Comparison of ENCODE assay signal across 17 mouse cellular contexts in the genomic region with DNA sequence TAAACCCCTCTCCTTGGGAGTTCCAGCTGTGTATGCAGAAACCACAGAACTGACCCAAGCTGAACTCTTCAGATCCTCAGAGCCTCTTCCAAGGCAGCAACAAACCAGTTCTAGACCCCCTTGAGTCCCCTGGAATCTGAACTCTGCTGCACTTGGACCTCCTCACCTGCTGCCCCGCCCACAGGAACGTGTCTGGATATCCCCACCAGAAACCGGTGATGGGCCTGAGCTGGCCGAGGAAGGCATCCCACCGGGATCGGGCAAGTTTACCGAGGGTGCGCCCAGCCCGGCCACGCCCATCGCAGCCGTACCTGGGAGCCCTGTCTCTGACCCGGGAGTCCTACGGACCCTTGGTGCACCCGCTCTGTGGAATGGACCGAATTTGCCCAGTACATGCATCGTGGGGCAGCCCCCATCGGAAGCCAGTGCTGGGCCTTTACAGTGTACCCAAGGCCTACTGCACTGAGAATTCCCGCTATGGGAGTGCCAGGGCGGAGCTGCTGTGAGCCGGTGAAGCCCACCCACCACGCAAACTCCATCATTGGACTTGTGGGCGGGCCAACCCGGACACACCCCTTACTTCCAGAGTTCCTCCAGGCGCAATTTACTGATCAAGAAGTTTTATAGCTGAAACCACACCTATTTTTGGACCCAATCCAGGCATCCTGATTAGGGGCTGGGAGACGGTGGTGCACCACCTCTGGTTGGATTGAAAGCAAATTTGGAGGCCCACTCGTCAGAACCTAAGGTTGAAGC. TPM values are rescaled to one million over a fixed set of nuclear protein-coding genes. Genes with fewer than 3 reads are reported as not detected.
DNase-seq lines count a peak whose midpoint lies in the region; ATAC-seq and TF ChIP-seq lines count a peak whose summit lies in the region.
"Had no signal": no experiment of that assay in that cellular context is flagged by ENCODE, and none has a peak within 500 bp of the region (broad histone marks: within the 10 kb centered on the region; RNA-seq: fewer than 3 reads in every experiment).

No protein-coding gene starts in this region.

- ATAC-seq in kidney, embryonic 15.5 days (replicated peaks; ENCODE audit: low FRiP score), result no peak

- no peak for DNase-seq in kidney, postnatal 36 days
- DNase-seq in ZHBTc4 (ENCODE audit: low read depth, low spot score), result peak; percentile 89
- DNase-seq in limb, embryonic 10.5 days (ENCODE audit: low spot score), result peak; percentile 61
- peak; percentile 27 to 56 for DNase-seq in lung, postnatal 4 days
- no peak for DNase-seq in gastrocnemius, adult 2 months
- DNase-seq in cerebellum, adult 2 months, result no peak
- DNase-seq: adrenal gland, postnatal 36 days; cerebellum, adult 11 months; heart, postnatal 4 days; kidney, adult 9 months; layer of hippocampus, postnatal 36 days; midbrain, embryonic 14.5 days; right cerebral cortex, adult 18-20 months; thymus, postnatal 36 days had no signal

- peaks cover 32% of the 10 kb centered on the region for H3K4me1 ChIP-seq in kidney, embryonic 15.5 days
- H3K4me1 ChIP-seq in limb, embryonic 10.5 days, result peaks cover 30% of the 10 kb centered on the region
- H3K4me1 ChIP-seq in cerebellum, adult 2 months (ENCODE audit: control insufficient read depth, insufficient read depth, low read length), result no peaks in the 10 kb centered on the region

- intact Hi-C loops in gastrocnemius, adult 2 months (cut with DNase I), result no loop called here

- H3K9ac ChIP-seq in kidney, embryonic 15.5 days, result no peak overlapping the region

- H3K9me3 ChIP-seq in kidney, embryonic 15.5 days (replicated peaks), result no peaks in the 10 kb centered on the region
- no peaks in the 10 kb centered on the region for H3K9me3 ChIP-seq in limb, embryonic 10.5 days (replicated peaks)

- no peak for TF ChIP-seq POLR2A in cerebellum, adult 2 months (IDR thresholded peaks at IDR 0.05; ENCODE audit: borderline replicate concordance, insufficient read depth, low read length)

- peak overlapping the region; percentile 36 for H3K4me2 ChIP-seq in kidney, embryonic 15.5 days

- H3K27ac ChIP-seq in kidney, embryonic 15.5 days, result no peak overlapping the region
- 0 out of 2 replicates have a peak overlapping the region, but pooled peaks have one; percentile 10 for H3K27ac ChIP-seq in limb, embryonic 10.5 days
- H3K27ac ChIP-seq in gastrocnemius, adult 2 months, result no peak overlapping the region
- H3K27ac ChIP-seq in cerebellum, adult 2 months (ENCODE audit: insufficient read depth, low read length), result no peak overlapping the region

- H3K4me3 ChIP-seq in kidney, embryonic 15.5 days (replicated peaks), result no peak overlapping the region
- H3K4me3 ChIP-seq in limb, embryonic 10.5 days, result peak overlapping the region; percentile 20; the same call in 1 of the 2 replicates
- H3K4me3 ChIP-seq in gastrocnemius, adult 2 months, result no peak overlapping the region
- no peak overlapping the region for H3K4me3 ChIP-seq in cerebellum, adult 2 months (replicated peaks; ENCODE audit: insufficient read depth, low read depth, low read length)

- H3K27me3 ChIP-seq in kidney, embryonic 15.5 days, result peaks cover 62% of the 10 kb centered on the region
- H3K27me3 ChIP-seq in limb, embryonic 10.5 days (ENCODE audit: low read depth, poor library complexity, severe bottlenecking), result peaks cover 72% of the 10 kb centered on the region
- no peaks in the 10 kb centered on the region; the same call in 1 of the 2 replicates for H3K27me3 ChIP-seq in cerebellum, adult 2 months (ENCODE audit: control insufficient read depth, insufficient read depth, low read length)

- peaks cover 45% of the 10 kb centered on the region for H3K36me3 ChIP-seq in kidney, embryonic 15.5 days
- H3K36me3 ChIP-seq in limb, embryonic 10.5 days, result peaks cover 47% of the 10 kb centered on the region

- 13% methylated on average over 27 of the region's 27 CpGs for WGBS in kidney, embryonic 15.5 days
- WGBS in limb, embryonic 10.5 days, result 9% methylated on average over 27 of the region's 27 CpGs
- WGBS in cerebellum, adult 2 months, result 18% methylated on average over 27 of the region's 27 CpGs

- no peak for TF ChIP-seq CTCF in gastrocnemius, adult 2 months (IDR thresholded peaks at IDR 0.05)
- no peak for TF ChIP-seq CTCF in cerebellum, adult 2 months (IDR thresholded peaks at IDR 0.05; ENCODE audit: borderline replicate concordance, insufficient read depth, low read depth, low read length)

RNA-seq across cellular contexts. Expression of a gene that starts 0.6 kb away (rescaled TPM):
- not detected in 2 replicates for polyA plus RNA-seq in kidney, embryonic 15.5 days (2015; fragmentation: Nextera tagmentation; extraction: Ambion mirVana)
- not detected in 2 replicates for polyA plus RNA-seq in limb, embryonic 10.5 days (2016; fragmentation: Nextera tagmentation; extraction: Ambion mirVana)
- under 1 TPM; 0.51 to 0.73 TPM for total RNA-seq in gastrocnemius, adult 2 months (2021)
- 0.59 and 1.1 TPM in 2 replicates for polyA plus RNA-seq in cerebellum, adult 2 months (2012; rRNA removed)
- total RNA-seq: adrenal gland, postnatal 36 days; heart, postnatal 4 days; layer of hippocampus, postnatal 36 days had no signal
- polyA plus RNA-seq: liver, embryonic 16.5 days; neural tube, embryonic 14.5 days had no signal

RNA-seq across cellular contexts. Expression of a gene that starts 6.5 kb away (rescaled TPM):
- polyA plus RNA-seq in kidney, embryonic 15.5 days (2015; fragmentation: Nextera tagmentation; extraction: Ambion mirVana), result 1.1 and 1.4 TPM in 2 replicates
- polyA plus RNA-seq in limb, embryonic 10.5 days (2016; fragmentation: Nextera tagmentation; extraction: Ambion mirVana), result 2.1 and 2.2 TPM in 2 replicates
- total RNA-seq in gastrocnemius, adult 2 months (2021), result 1 to 10 TPM; 3.6 to 4.9 TPM
- polyA plus RNA-seq in cerebellum, adult 2 months (2012; rRNA removed), result 0.07 and 0.29 TPM in 2 replicates
- total RNA-seq: adrenal gland, postnatal 36 days had no signal
- polyA plus RNA-seq: midbrain, embryonic 14.5 days; neural tube, embryonic 14.5 days had no signal

RNA-seq across cellular contexts. Expression of a gene that starts 14.6 kb away (rescaled TPM):
- polyA plus RNA-seq in kidney, embryonic 15.5 days (2015; fragmentation: Nextera tagmentation; extraction: Ambion mirVana), result not detected in 2 replicates
- polyA plus RNA-seq in limb, embryonic 10.5 days (2016; fragmentation: Nextera tagmentation; extraction: Ambion mirVana), result 0.06 TPM in 1 of 2 replicates, not detected in the other
- total RNA-seq in gastrocnemius, adult 2 months (2021), result 10 to 100 TPM; 68.4 to 95.8 TPM
- not detected in 2 replicates for polyA plus RNA-seq in cerebellum, adult 2 months (2012; rRNA removed)
- total RNA-seq: adrenal gland, postnatal 36 days; layer of hippocampus, postnatal 36 days had no signal
- polyA plus RNA-seq: liver, embryonic 16.5 days; midbrain, embryonic 14.5 days; neural tube, embryonic 14.5 days had no signal

RNA-seq across cellular contexts. Expression of a gene that starts 14.6 kb away (rescaled TPM):
- 37.6 and 40.8 TPM in 2 replicates for polyA plus RNA-seq in kidney, embryonic 15.5 days (2015; fragmentation: Nextera tagmentation; extraction: Ambion mirVana)
- polyA plus RNA-seq in limb, embryonic 10.5 days (2016; fragmentation: Nextera tagmentation; extraction: Ambion mirVana), result 42.6 and 44.9 TPM in 2 replicates
- total RNA-seq in gastrocnemius, adult 2 months (2021), result 100 to 1,000 TPM; 279 to 365 TPM
- polyA plus RNA-seq in cerebellum, adult 2 months (2012; rRNA removed), result 24.4 and 24.8 TPM in 2 replicates

RNA-seq across cellular contexts. Expression of a gene that starts 17.9 kb away (rescaled TPM):
- 165 and 167 TPM in 2 replicates for polyA plus RNA-seq in kidney, embryonic 15.5 days (2015; fragmentation: Nextera tagmentation; extraction: Ambion mirVana)
- polyA plus RNA-seq in limb, embryonic 10.5 days (2016; fragmentation: Nextera tagmentation; extraction: Ambion mirVana), result 228 and 283 TPM in 2 replicates
- total RNA-seq in gastrocnemius, adult 2 months (2021), result 10 to 100 TPM; 18.2 to 28.1 TPM
- 56.8 TPM in 2 replicates for polyA plus RNA-seq in cerebellum, adult 2 months (2012; rRNA removed)

Comparison
In these comparisons a context has a peak if more than half of its experiments do, and no peak if none do; other contexts are left out.
1. DNase-seq: peak in ZHBTc4 (single experiment), limb, embryonic 10.5 days (single experiment) and lung, postnatal 4 days (2 of 2); none in kidney, postnatal 36 days (0 of 2), gastrocnemius, adult 2 months (single experiment) and cerebellum, adult 2 months (0 of 2).